Mouse (Mus musculus) intestine, postnatal 0 days (tissue): ENCODE measurements around the gene Mettl7a3. TPM values are rescaled to one million over a fixed set of nuclear protein-coding genes. Genes with fewer than 3 reads are reported as not detected.
"Not testable (repeated sequence)": the region's sequence is repeated elsewhere in the genome, so short reads cannot be mapped to it uniquely, and the experiment has no call there.

Source experiments
- ATAC-seq: fragments of 200-750 bp; cut with Nextera tagmentation; 2 replicates; pipeline ENCODE4 v1.8.0; 2017; ENCODE audit warnings: mild to moderate bottlenecking, moderate TSS enrichment, moderate library complexity
- H3K27ac ChIP-seq: fragments of 300-500 bp; sonication (generic); 2 replicates; pipeline ENCODE4 v1.5.1; 2014; ENCODE audit warnings: mild to moderate bottlenecking, low read depth, low read length, moderate library complexity
- H3K27me3 ChIP-seq: fragments of 300-500 bp; sonication (generic); replicated peaks from 2 replicates; pipeline ENCODE4 v1.6.1; 2014; ENCODE audit warnings: low read length, mixed read lengths; ENCODE audit not compliant: control insufficient read depth, insufficient read depth
- H3K36me3 ChIP-seq: fragments of 300-500 bp; sonication (generic); 2 replicates; pipeline ENCODE4 v1.6.1; 2014; ENCODE audit warnings: mild to moderate bottlenecking, moderate library complexity; ENCODE audit not compliant: control insufficient read depth, insufficient read depth
- H3K4me1 ChIP-seq: fragments of 300-500 bp; sonication (generic); replicated peaks from 2 replicates; pipeline ENCODE4 v1.6.1; 2014; ENCODE audit warnings: antibody characterized with exemption, low read length, mixed read lengths; ENCODE audit not compliant: control insufficient read depth, insufficient read depth
- H3K4me2 ChIP-seq: fragments of 300-500 bp; sonication (generic); replicated peaks from 2 replicates; pipeline ENCODE4 v1.6.1; 2014; ENCODE audit warnings: low read depth, mild to moderate bottlenecking, moderate library complexity
- H3K4me3 ChIP-seq: fragments of 300-500 bp; sonication (generic); 2 replicates; pipeline ENCODE4 v1.5.1; 2014; ENCODE audit warnings: low read depth, low read length
- H3K9ac ChIP-seq: fragments of 300-500 bp; sonication (generic); 2 replicates; pipeline ENCODE4 v1.6.1; 2014; ENCODE audit warnings: mild to moderate bottlenecking, low read depth, low read length
- H3K9me3 ChIP-seq: fragments of 300-500 bp; sonication (generic); 2 replicates; pipeline ENCODE4 v1.6.1; 2016; ENCODE audit warnings: mixed run types; ENCODE audit not compliant: control insufficient read depth
- CTCF ChIP-seq: sonication (generic); IDR thresholded peaks from 2 replicates; pipeline ENCODE4 v1.5.1; 2016; ENCODE audit warnings: low read depth, mild to moderate bottlenecking, control low read depth, antibody characterized with exemption, moderate library complexity
- WGBS: fragments of 180-500 bp; shearing (Covaris S2); extraction: QIAGEN DNeasy Blood & Tissue Kit; methylation state at CpG from one replicate; pipeline ENCODE4 v1.1.7; 2014; 5-methylcytosine and 5-hydroxymethylcytosine counted together
- polyA plus RNA-seq: library from polyadenylated mRNA; unstranded; fragments of >200 nt; fragmentation: Nextera tagmentation; extraction: Ambion mirVana; gene quantifications from 2 replicates; pipeline ENCODE4 v1.2.1, GENCODE M21; 2015

The Mettl7a3 gene
- polyA plus RNA-seq, 1 experiment from 2014 or later: not detected

GRCm38 (mm10) chr15:100337847-100338246 lies 3.1 kb downstream of the Mettl7a3 start:
- H3K27ac ChIP-seq, H3K36me3 ChIP-seq, H3K4me3 ChIP-seq, H3K4me1 ChIP-seq, H3K9me3 ChIP-seq, H3K9ac ChIP-seq, H3K27me3 ChIP-seq, H3K4me2 ChIP-seq: not testable (repeated sequence)
- TF ChIP-seq CTCF: peak; percentile 69
- ATAC-seq: peak; percentile 29; the same call in 1 of the 2 replicates
- WGBS: 10% methylated on average over 9 of the region's 10 CpGs

DNA sequence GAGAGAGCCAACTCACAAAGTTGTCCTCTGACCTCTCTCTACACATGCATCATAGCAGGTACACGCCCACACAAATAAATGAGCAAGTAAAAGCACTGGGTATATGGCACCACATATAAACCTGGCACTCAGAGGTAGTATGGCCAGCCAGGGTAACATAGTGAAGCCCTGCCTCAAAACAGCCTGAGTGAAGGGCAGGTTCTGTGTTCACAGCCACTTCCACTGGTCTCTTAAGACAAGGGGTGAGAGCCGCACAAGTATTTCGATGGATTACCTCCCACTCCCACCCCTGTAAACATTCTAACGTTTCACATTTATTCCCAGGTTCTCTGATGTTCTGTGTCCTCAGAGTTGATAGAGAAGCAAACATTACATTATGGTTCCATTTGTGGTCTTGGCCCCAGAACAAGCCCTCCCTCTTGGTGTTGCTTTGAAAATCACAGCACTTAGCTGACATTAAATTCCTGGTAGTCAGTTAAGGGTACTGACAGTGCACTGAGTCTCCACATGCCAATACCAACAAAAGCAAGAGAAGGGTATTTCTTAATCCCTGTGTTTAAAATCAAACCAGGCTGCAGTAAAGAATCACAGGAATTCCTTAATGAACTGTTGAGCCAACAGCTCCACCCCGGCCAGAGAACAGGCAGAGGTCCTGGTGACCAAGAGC lies 6.7 kb downstream of the Mettl7a3 start:
- H3K36me3 ChIP-seq, H3K9ac ChIP-seq, H3K27me3 ChIP-seq, ATAC-seq, H3K4me2 ChIP-seq, H3K9me3 ChIP-seq, H3K4me3 ChIP-seq, H3K4me1 ChIP-seq, H3K27ac ChIP-seq: not testable (repeated sequence)
- 51% methylated on average over 4 of the region's 5 CpGs for WGBS

DNA sequence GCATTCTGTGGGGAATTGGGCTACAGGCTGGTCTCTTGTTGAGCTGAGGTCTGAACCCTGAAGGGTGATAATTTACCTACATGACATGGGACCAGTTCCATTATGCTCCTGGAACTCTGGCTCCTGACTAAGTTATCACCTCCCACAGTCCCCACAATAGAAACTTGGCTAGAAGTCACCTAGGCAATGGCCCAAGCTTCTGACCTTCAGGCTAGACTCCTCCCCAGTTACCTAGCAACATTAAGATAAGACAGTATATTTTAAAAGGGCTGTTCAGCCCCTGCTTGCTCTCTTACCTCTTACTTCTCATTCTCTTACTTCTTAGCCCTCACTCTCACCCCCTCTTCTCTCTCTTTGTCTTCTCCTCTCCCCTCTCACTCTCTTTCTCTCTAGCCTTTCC lies 10.8 kb downstream of the Mettl7a3 start:
- Histone ChIP-seq H3K27me3 (no peaks in the 10 kb centered on the region), H3K36me3 (no peaks in the 10 kb centered on the region), H3K4me3 (no peak overlapping the region), H3K4me2 (no peak overlapping the region), H3K9ac (no peak overlapping the region), H3K9me3 (no peaks in the 10 kb centered on the region), H3K27ac (no peak overlapping the region), H3K4me1 (no peaks in the 10 kb centered on the region)
- no peak for ATAC-seq
- no peak for TF ChIP-seq CTCF

DNA sequence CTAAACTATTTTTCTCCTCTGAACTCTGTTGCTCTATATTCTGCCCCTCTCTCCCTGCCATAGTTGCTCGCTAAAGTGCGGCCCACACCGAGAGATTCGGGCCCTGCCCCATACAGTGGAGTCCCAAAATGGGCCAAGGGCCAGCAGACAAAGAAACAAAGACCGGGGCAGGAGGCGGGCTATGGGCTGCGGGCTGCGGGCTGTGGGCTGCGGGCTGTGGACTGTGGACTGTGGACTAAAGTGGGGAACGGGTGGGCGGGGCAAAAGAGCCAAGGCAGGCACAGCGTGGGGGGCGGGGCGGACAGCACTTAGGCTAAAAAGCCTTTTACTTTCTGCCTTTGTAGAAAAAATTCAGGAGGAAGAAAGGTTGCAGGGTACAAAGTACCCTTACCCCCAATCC lies 12.0 kb downstream of the Mettl7a3 start:
- Histone ChIP-seq H3K36me3 (no peaks in the 10 kb centered on the region), H3K27ac (no peak overlapping the region), H3K9me3 (no peaks in the 10 kb centered on the region), H3K27me3 (no peaks in the 10 kb centered on the region), H3K4me3 (no peak overlapping the region), H3K9ac (no peak overlapping the region), H3K4me2 (no peak overlapping the region), H3K4me1 (no peaks in the 10 kb centered on the region)
- peak; percentile 43; the same call in 1 of the 2 replicates for ATAC-seq
- WGBS: 56% methylated on average over 14 of the region's 14 CpGs
- no peak for TF ChIP-seq CTCF

DNA sequence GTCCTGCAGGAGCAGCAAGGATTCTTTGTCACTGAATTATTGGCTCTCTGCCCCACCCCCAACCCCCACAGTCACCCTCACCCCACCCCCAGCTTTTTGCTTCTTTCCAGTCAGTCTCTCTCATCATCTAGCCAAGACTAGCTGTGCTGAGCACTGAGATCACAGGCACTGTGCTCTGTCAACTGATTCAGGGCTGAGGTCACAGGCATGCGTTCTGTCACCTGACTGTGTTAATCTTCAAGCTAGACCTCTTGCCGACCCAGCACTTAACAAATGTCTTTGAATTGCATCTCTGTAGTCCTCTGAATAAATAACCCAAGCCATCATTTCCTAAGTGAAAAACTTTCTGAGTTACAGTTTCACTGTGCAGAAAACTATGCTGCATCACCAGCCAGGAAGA lies 14.8 kb downstream of the Mettl7a3 start:
- Histone ChIP-seq H3K36me3 (no peaks in the 10 kb centered on the region), H3K27ac (no peak overlapping the region), H3K9ac (no peak overlapping the region), H3K27me3 (0 out of 2 replicates have a peak, but pooled peaks cover 4% of the 10 kb centered on the region), H3K4me3 (no peak overlapping the region), H3K9me3 (no peaks in the 10 kb centered on the region), H3K4me2 (no peak overlapping the region), H3K4me1 (no peaks in the 10 kb centered on the region)
- TF ChIP-seq CTCF: no peak
- 0 out of 2 replicates have a peak, but pooled peaks have one; percentile 39 for ATAC-seq
- 21% methylated on average over 2 of the region's 2 CpGs for WGBS

- no peak overlapping the region for H3K27ac ChIP-seq
- no peaks in the 10 kb centered on the region for H3K4me1 ChIP-seq
- no peak for TF ChIP-seq CTCF
- ATAC-seq: no peak
- H3K4me2 ChIP-seq: no peak overlapping the region
- WGBS: 65% methylated on average over 6 of the region's 6 CpGs
- H3K4me3 ChIP-seq: no peak overlapping the region
- 0 out of 2 replicates have a peak, but pooled peaks cover 5% of the 10 kb centered on the region for H3K27me3 ChIP-seq
- no peaks in the 10 kb centered on the region for H3K9me3 ChIP-seq
- H3K9ac ChIP-seq: no peak overlapping the region
- no peaks in the 10 kb centered on the region for H3K36me3 ChIP-seq
Measured at GRCm38 (mm10) chr15:100351501-100352060, 16.9 kb downstream of the Mettl7a3 start.
